Mouse (Mus musculus) CH12.LX (cell line): ENCODE measurements at regions not wholly inside any gene's neighbourhood (a gene's known extent, or its start where the extent isn't known, plus 50 kb on each side); places are given as distances from the start of the nearest gene placed in this dataset.

Experiments
- CTCF ChIP-seq, 2 experiments: IDR thresholded peaks in 1 of 2; conservative IDR thresholded peaks in 1 of 2; 2 replicates each; pipeline ENCODE4 v1.5.1; 2011 to 2012; ENCODE audit warnings: low read depth in 2 of 2, low read length in 2 of 2, improper control_type of control experiment in 1 of 2, inconsistent platforms in 1 of 2, mild to moderate bottlenecking in 1 of 2, moderate library complexity in 1 of 2
- MAZ ChIP-seq: IDR thresholded peaks from 2 replicates; pipeline ENCODE4 v1.6.1; 2012; ENCODE audit warnings: low read depth, mild to moderate bottlenecking, inconsistent platforms, low read length, improper control_type of control experiment, moderate library complexity

GRCm38 (mm10) chr8:27770803-27771202 is 323.3 kb downstream of the Poteg start:
- TF ChIP-seq MAZ = no peak
- no peak for TF ChIP-seq CTCF (conservative IDR thresholded peaks at IDR 0.05 in 1 of 2, IDR thresholded peaks at IDR 0.05 in 1 of 2; ENCODE audit: low read depth in 2 of 2, low read length in 2 of 2)
